Mouse (Mus musculus): Measurements from ENCODE around the gene Psmd6. TPM values are rescaled to one million over a fixed set of nuclear protein-coding genes. Genes with fewer than 3 reads are reported as not detected.

The Psmd6 gene
- 100 to 1,000 TPM; 163 to 184 TPM for total RNA-seq (2021)
- long read RNA-seq, experiment 1, transcript Psmd6-201 (8 exons, 1,387 nt) = major isoform, 235 of 248 reads
- long read RNA-seq, experiment 1, partial matches to known transcripts = 4 of 248 reads
- long read RNA-seq, experiment 1, other reads (novel, unspliced or antisense) = 9 of 248 reads
- long read RNA-seq, experiment 2, transcript Psmd6-201 (8 exons, 1,387 nt) = major isoform, 234 of 244 reads
- long read RNA-seq, experiment 2, partial matches to known transcripts = 4 of 244 reads
- long read RNA-seq, experiment 2, other reads (novel, unspliced or antisense) = 6 of 244 reads

GRCm38 (mm10) chr14:14120230-14121096 lies at the start of gene Psmd6:
Gene Psmd6 (minus strand): TSS chr14:14120984.
- DNase-seq (ENCODE audit: low spot score in 2 of 2) = peak; percentile 79 to 88

- DNase-seq (ENCODE audit: low spot score in 2 of 2) = no peak
Observed at GRCm38 (mm10) chr14:14110710-14111109, 10.1 kb downstream of the Psmd6 start.

GRCm38 (mm10) chr14:14104930-14105318 lies 15.9 kb downstream of the Psmd6 start:
- DNase-seq (ENCODE audit: low spot score in 2 of 2) = no peak

- DNase-seq (ENCODE audit: low spot score in 2 of 2) = no peak
Observed at GRCm38 (mm10) chr14:14104213-14104929, 16.4 kb downstream of the Psmd6 start.

GRCm38 (mm10) chr14:14101296-14101695 lies 19.5 kb downstream of the Psmd6 start:
- no peak for DNase-seq (ENCODE audit: low spot score in 2 of 2)

- DNase-seq (ENCODE audit: low spot score in 2 of 2) = no peak
Observed at GRCm38 (mm10) chr14:14100773-14101280, 20.0 kb downstream of the Psmd6 start.

- peak; percentile 81 to 87 for DNase-seq (ENCODE audit: low spot score in 2 of 2)
Observed at GRCm38 (mm10) chr14:14098330-14098980, 22.3 kb downstream of the Psmd6 start.

GRCm38 (mm10) chr14:14090571-14090970 lies 30.2 kb downstream of the Psmd6 start:
- no peak for DNase-seq (ENCODE audit: low spot score in 2 of 2)

- no peak for DNase-seq (ENCODE audit: low spot score in 2 of 2)
Observed at GRCm38 (mm10) chr14:14088016-14088791, 32.6 kb downstream of the Psmd6 start.

GRCm38 (mm10) chr14:14087348-14087747 lies 33.4 kb downstream of the Psmd6 start:
- DNase-seq (ENCODE audit: low spot score in 2 of 2) = no peak

- no peak for DNase-seq (ENCODE audit: low spot score in 2 of 2)
Observed at GRCm38 (mm10) chr14:14086711-14087263, 34.0 kb downstream of the Psmd6 start.

- DNase-seq (ENCODE audit: low spot score in 2 of 2) = no peak
Observed at GRCm38 (mm10) chr14:14083811-14084210, 37.0 kb downstream of the Psmd6 start.

- no peak for DNase-seq (ENCODE audit: low spot score in 2 of 2)
Observed at GRCm38 (mm10) chr14:14080604-14081194, 40.1 kb downstream of the Psmd6 start.

GRCm38 (mm10) chr14:14071456-14071855 lies 49.3 kb downstream of the Psmd6 start:
- DNase-seq (ENCODE audit: low spot score in 2 of 2) = no peak

GRCm38 (mm10) chr14:14070541-14071315 lies 50.1 kb downstream of the Psmd6 start:
- no peak for DNase-seq (ENCODE audit: low spot score in 2 of 2)

GRCm38 (mm10) chr14:14068553-14068952 lies 52.2 kb downstream of the Psmd6 start:
- DNase-seq (ENCODE audit: low spot score in 2 of 2) = no peak

GRCm38 (mm10) chr14:14067648-14068472 lies 52.9 kb downstream of the Psmd6 start:
- DNase-seq (ENCODE audit: low spot score in 2 of 2) = peak in 1 of 2 experiments; percentile 23

GRCm38 (mm10) chr14:14066241-14066640 lies 54.5 kb downstream of the Psmd6 start:
- no peak for DNase-seq (ENCODE audit: low spot score in 2 of 2)

Measured in gastrocnemius, postnatal 4 days (tissue).